Mouse (Mus musculus): ENCODE measurements around the gene 1700030K09Rik. TPM values are rescaled to one million over a fixed set of nuclear protein-coding genes. Genes with fewer than 3 reads are reported as not detected.
A peak's percentile ranks its signal among the peaks of the same experiment; 100 is the strongest.

1700030K09Rik gene
- polyA plus RNA-seq (2015; fragmentation: Nextera tagmentation; extraction: Ambion mirVana), result 9.8 and 10.3 TPM in 2 replicates

GRCm38 (mm10) chr8:72443338-72443993 lies at the start of gene 1700030K09Rik, which contains the start of gene Calr3:
1700030K09Rik (plus strand) TSS chr8:72443880.
Calr3 (minus strand) TSS chr8:72443870.
- peak; percentile 99 for ATAC-seq (replicated peaks; ENCODE audit: extremely low read depth, insufficient read depth, low FRiP score)
- WGBS, result 5% methylated on average over 34 of the region's 34 CpGs
- H3K27ac ChIP-seq (ENCODE audit: low read length), result 0 out of 2 replicates have a peak within 1 kb of the TSS, but pooled peaks have one; percentile 66

GRCm38 (mm10) chr8:72401381-72401780 lies 42.3 kb upstream of the 1700030K09Rik start:
- no peaks in the 10 kb centered on the region for H3K27me3 ChIP-seq (ENCODE audit: control insufficient read depth, insufficient read depth, low read length)
- peaks cover 1% of the 10 kb centered on the region; the same call in 1 of the 2 replicates for H3K36me3 ChIP-seq (ENCODE audit: control insufficient read depth, insufficient read depth)
- 72% methylated on average over 1 of the region's 1 CpGs for WGBS
- no peak overlapping the region for H3K4me2 ChIP-seq (ENCODE audit: low read depth, low read length)
- ATAC-seq (replicated peaks; ENCODE audit: extremely low read depth, insufficient read depth, low FRiP score), result no peak
- H3K9me3 ChIP-seq (replicated peaks; ENCODE audit: control insufficient read depth, low read length), result no peaks in the 10 kb centered on the region
- H3K9ac ChIP-seq (ENCODE audit: low read length), result no peak overlapping the region
- H3K4me3 ChIP-seq (ENCODE audit: low read length), result no peak overlapping the region
- H3K4me1 ChIP-seq (ENCODE audit: control insufficient read depth, insufficient read depth, low read length), result peaks cover 10% of the 10 kb centered on the region
- no peak overlapping the region for H3K27ac ChIP-seq (ENCODE audit: low read length)

More at GRCm38 (mm10) chr8:72443338-72443993, at the start of gene 1700030K09Rik, which contains the start of gene Calr3:
- peak within 1 kb of the TSS; percentile 60 for H3K4me3 ChIP-seq (ENCODE audit: low read length)
- H3K36me3 ChIP-seq (ENCODE audit: control insufficient read depth, insufficient read depth), result no peaks in the 10 kb centered on the region
- H3K27me3 ChIP-seq (ENCODE audit: control insufficient read depth, insufficient read depth, low read length), result no peaks in the 10 kb centered on the region
- peak within 1 kb of the TSS; percentile 85 for H3K9ac ChIP-seq (ENCODE audit: low read length)
- peak within 1 kb of the TSS; percentile 74 for H3K4me2 ChIP-seq (ENCODE audit: low read depth, low read length)
- no peaks in the 10 kb centered on the region for H3K4me1 ChIP-seq (ENCODE audit: control insufficient read depth, insufficient read depth, low read length)
- H3K9me3 ChIP-seq (replicated peaks; ENCODE audit: control insufficient read depth, low read length), result no peaks in the 10 kb centered on the region

DNA sequence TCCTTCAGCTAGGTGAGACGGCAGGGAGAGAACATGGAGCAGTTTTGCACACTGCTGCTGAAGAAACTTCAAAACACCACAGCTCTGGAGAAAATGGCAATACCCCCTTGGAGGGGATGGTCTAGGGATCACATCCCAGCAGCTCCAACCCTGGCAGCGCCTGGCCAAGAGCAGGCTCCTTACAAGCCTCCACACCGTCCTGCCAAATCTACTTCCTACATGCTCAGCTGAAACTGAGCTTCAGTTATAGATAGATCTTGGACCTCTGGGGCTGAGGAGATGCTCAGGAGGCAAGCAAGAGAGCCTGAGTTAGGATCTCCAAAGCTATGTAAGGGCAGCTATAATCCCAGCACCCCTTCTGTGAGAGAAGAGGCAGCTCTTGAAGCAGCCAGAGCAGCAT lies 40.7 kb upstream of the 1700030K09Rik start:
- no peaks in the 10 kb centered on the region; the same call in 1 of the 2 replicates for H3K36me3 ChIP-seq (ENCODE audit: control insufficient read depth, insufficient read depth)
- no peak overlapping the region for H3K4me3 ChIP-seq (ENCODE audit: low read length)
- H3K27me3 ChIP-seq (ENCODE audit: control insufficient read depth, insufficient read depth, low read length), result no peaks in the 10 kb centered on the region
- H3K27ac ChIP-seq (ENCODE audit: low read length), result no peak overlapping the region
- 89% methylated on average over 3 of the region's 3 CpGs for WGBS
- no peaks in the 10 kb centered on the region for H3K9me3 ChIP-seq (replicated peaks; ENCODE audit: control insufficient read depth, low read length)
- H3K4me2 ChIP-seq (ENCODE audit: low read depth, low read length), result no peak overlapping the region
- no peak for ATAC-seq (replicated peaks; ENCODE audit: extremely low read depth, insufficient read depth, low FRiP score)
- no peak overlapping the region for H3K9ac ChIP-seq (ENCODE audit: low read length)
- H3K4me1 ChIP-seq (ENCODE audit: control insufficient read depth, insufficient read depth, low read length), result peaks cover 12% of the 10 kb centered on the region

DNA sequence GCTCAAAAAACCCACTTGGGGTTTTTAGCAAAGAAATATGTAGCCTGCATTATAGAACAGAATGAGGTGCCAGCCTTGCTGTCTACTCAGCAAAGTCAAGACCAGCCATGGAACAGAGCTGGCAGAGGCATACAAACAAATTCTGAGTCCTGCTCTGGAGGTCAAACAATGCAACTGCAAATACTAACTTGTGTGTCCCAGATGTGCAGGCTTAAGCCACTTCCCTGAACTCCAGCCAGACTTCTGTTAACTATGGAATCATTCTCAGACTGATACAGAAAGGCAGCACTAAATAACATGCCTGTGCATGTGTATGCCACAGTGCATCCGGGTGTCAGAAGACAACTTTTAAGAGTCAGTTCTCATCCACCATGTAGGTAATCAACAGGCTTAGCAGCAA lies 35.8 kb upstream of the 1700030K09Rik start:
- no peak for ATAC-seq (replicated peaks; ENCODE audit: extremely low read depth, insufficient read depth, low FRiP score)
- peaks cover 27% of the 10 kb centered on the region for H3K4me1 ChIP-seq (ENCODE audit: control insufficient read depth, insufficient read depth, low read length)
- 0 out of 2 replicates have a peak, but pooled peaks cover 6% of the 10 kb centered on the region for H3K36me3 ChIP-seq (ENCODE audit: control insufficient read depth, insufficient read depth)
- H3K4me3 ChIP-seq (ENCODE audit: low read length), result no peak overlapping the region
- no peak overlapping the region for H3K27ac ChIP-seq (ENCODE audit: low read length)
- H3K4me2 ChIP-seq (ENCODE audit: low read depth, low read length), result no peak overlapping the region
- H3K9me3 ChIP-seq (replicated peaks; ENCODE audit: control insufficient read depth, low read length), result no peaks in the 10 kb centered on the region
- 88% methylated on average over 1 of the region's 1 CpGs for WGBS
- H3K9ac ChIP-seq (ENCODE audit: low read length), result no peak overlapping the region
- H3K27me3 ChIP-seq (ENCODE audit: control insufficient read depth, insufficient read depth, low read length), result no peaks in the 10 kb centered on the region

DNA sequence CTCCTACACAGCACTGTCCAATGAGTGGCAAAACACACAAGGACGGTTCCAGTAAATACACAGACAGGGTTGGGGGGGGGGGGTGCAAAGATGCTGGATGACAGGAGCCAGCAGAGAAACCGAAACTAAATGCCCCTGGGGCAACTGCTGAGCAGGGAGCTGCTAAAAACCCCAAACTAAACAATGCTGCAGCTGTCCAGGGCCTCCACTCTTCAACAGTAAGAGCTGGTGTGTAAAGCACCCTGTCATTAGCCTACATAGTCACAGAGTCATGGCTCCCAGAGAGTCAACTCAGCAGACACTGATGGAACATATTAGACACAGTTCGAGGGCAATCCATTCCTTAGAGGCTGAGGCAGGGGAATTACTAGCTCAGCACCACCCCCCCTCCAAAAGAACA lies 34.2 kb upstream of the 1700030K09Rik start:
- no peak overlapping the region for H3K27ac ChIP-seq (ENCODE audit: low read length)
- no peak for ATAC-seq (replicated peaks; ENCODE audit: extremely low read depth, insufficient read depth, low FRiP score)
- H3K9me3 ChIP-seq (replicated peaks; ENCODE audit: control insufficient read depth, low read length), result no peaks in the 10 kb centered on the region
- H3K4me3 ChIP-seq (ENCODE audit: low read length), result no peak overlapping the region
- no peak overlapping the region for H3K4me2 ChIP-seq (ENCODE audit: low read depth, low read length)
- no peaks in the 10 kb centered on the region for H3K27me3 ChIP-seq (ENCODE audit: control insufficient read depth, insufficient read depth, low read length)
- H3K4me1 ChIP-seq (ENCODE audit: control insufficient read depth, insufficient read depth, low read length), result peaks cover 33% of the 10 kb centered on the region
- no peak overlapping the region for H3K9ac ChIP-seq (ENCODE audit: low read length)
- WGBS, result 71% methylated on average over 3 of the region's 3 CpGs
- 0 out of 2 replicates have a peak, but pooled peaks cover 6% of the 10 kb centered on the region for H3K36me3 ChIP-seq (ENCODE audit: control insufficient read depth, insufficient read depth)

DNA sequence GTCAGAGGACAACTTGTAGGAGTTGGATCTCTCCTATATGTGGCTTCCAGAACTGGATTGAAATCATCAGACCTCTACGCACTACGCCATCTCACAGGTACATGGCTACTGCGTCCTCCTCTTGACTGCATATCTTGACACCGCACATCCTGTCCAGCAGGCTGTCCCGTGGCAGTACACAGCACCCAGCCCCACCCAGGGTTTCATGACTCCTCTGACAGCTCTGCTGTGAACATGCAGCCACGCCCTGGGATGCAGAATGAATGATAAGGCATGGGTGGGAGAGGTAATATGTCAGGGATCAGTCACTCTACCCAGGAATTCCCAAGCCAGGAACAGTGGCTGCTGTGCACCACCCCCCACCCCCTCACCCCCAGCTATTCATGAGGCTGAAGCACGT lies 29.8 kb upstream of the 1700030K09Rik start:
- Histone ChIP-seq H3K27ac (ENCODE audit: low read length) (no peak overlapping the region), H3K4me3 (ENCODE audit: low read length) (no peak overlapping the region), H3K36me3 (ENCODE audit: control insufficient read depth, insufficient read depth) (0 out of 2 replicates have a peak, but pooled peaks cover 6% of the 10 kb centered on the region), H3K9me3 (replicated peaks; ENCODE audit: control insufficient read depth, low read length) (no peaks in the 10 kb centered on the region), H3K4me1 (ENCODE audit: control insufficient read depth, insufficient read depth, low read length) (peaks cover 65% of the 10 kb centered on the region), H3K9ac (ENCODE audit: low read length) (no peak overlapping the region), H3K4me2 (ENCODE audit: low read depth, low read length) (no peak overlapping the region), H3K27me3 (ENCODE audit: control insufficient read depth, insufficient read depth, low read length) (no peaks in the 10 kb centered on the region)
- no peak for ATAC-seq (replicated peaks; ENCODE audit: extremely low read depth, insufficient read depth, low FRiP score)
- WGBS, result 56% methylated on average over 7 of the region's 7 CpGs

GRCm38 (mm10) chr8:72415252-72415651 lies 28.4 kb upstream of the 1700030K09Rik start:
- H3K27ac ChIP-seq (ENCODE audit: low read length), result no peak overlapping the region
- H3K27me3 ChIP-seq (ENCODE audit: control insufficient read depth, insufficient read depth, low read length), result no peaks in the 10 kb centered on the region
- peak overlapping the region; percentile 13; the same call in 1 of the 2 replicates for H3K9ac ChIP-seq (ENCODE audit: low read length)
- 38% methylated on average over 2 of the region's 2 CpGs for WGBS
- no peak for ATAC-seq (replicated peaks; ENCODE audit: extremely low read depth, insufficient read depth, low FRiP score)
- H3K9me3 ChIP-seq (replicated peaks; ENCODE audit: control insufficient read depth, low read length), result no peaks in the 10 kb centered on the region
- no peak overlapping the region for H3K4me3 ChIP-seq (ENCODE audit: low read length)
- H3K36me3 ChIP-seq (ENCODE audit: control insufficient read depth, insufficient read depth), result 0 out of 2 replicates have a peak, but pooled peaks cover 6% of the 10 kb centered on the region
- peaks cover 72% of the 10 kb centered on the region for H3K4me1 ChIP-seq (ENCODE audit: control insufficient read depth, insufficient read depth, low read length)
- H3K4me2 ChIP-seq (ENCODE audit: low read depth, low read length), result no peak overlapping the region

DNA sequence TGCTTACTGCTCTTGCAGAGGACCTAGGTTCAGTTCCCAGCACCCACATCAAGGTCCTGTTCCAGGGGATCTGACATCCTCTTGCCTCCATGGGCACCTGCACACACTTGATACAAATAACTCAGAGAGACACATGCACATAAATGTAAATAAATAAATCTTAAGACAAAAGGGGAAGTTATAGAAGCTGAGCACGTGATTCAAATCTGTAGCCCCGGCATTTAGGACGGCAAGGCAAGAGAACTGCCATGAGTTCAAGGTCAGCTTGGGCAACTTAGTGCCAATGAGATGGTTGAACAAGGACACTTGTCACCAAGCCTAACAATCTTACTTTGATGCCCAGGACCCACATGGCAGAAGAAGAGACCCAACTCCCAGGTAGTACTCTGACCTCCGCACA lies 25.6 kb upstream of the 1700030K09Rik start:
- WGBS, result 90% methylated on average over 4 of the region's 4 CpGs
- no peak overlapping the region for H3K4me2 ChIP-seq (ENCODE audit: low read depth, low read length)
- no peak overlapping the region for H3K9ac ChIP-seq (ENCODE audit: low read length)

GRCm38 (mm10) chr8:72420571-72421361 lies 22.9 kb upstream of the 1700030K09Rik start:
- no peaks in the 10 kb centered on the region for H3K27me3 ChIP-seq (ENCODE audit: control insufficient read depth, insufficient read depth, low read length)
- ATAC-seq (replicated peaks; ENCODE audit: extremely low read depth, insufficient read depth, low FRiP score), result peak; percentile 33
- H3K27ac ChIP-seq (ENCODE audit: low read length), result peak overlapping the region; percentile 91
- H3K4me1 ChIP-seq (ENCODE audit: control insufficient read depth, insufficient read depth, low read length), result peaks cover 49% of the 10 kb centered on the region
- 1% methylated on average over 71 of the region's 73 CpGs for WGBS
- peak overlapping the region; percentile 92 for H3K9ac ChIP-seq (ENCODE audit: low read length)
- H3K36me3 ChIP-seq (ENCODE audit: control insufficient read depth, insufficient read depth), result no peaks in the 10 kb centered on the region
- no peaks in the 10 kb centered on the region for H3K9me3 ChIP-seq (replicated peaks; ENCODE audit: control insufficient read depth, low read length)
- H3K4me3 ChIP-seq (ENCODE audit: low read length), result peak overlapping the region; percentile 92
- peak overlapping the region; percentile 74 for H3K4me2 ChIP-seq (ENCODE audit: low read depth, low read length)

More for the DNA sequence above, 25.6 kb upstream of the 1700030K09Rik start:
- ATAC-seq (replicated peaks; ENCODE audit: extremely low read depth, insufficient read depth, low FRiP score), result no peak
- H3K4me1 ChIP-seq (ENCODE audit: control insufficient read depth, insufficient read depth, low read length), result peaks cover 67% of the 10 kb centered on the region
- H3K4me3 ChIP-seq (ENCODE audit: low read length), result no peak overlapping the region
- no peaks in the 10 kb centered on the region for H3K9me3 ChIP-seq (replicated peaks; ENCODE audit: control insufficient read depth, low read length)
- H3K27me3 ChIP-seq (ENCODE audit: control insufficient read depth, insufficient read depth, low read length), result no peaks in the 10 kb centered on the region
- H3K36me3 ChIP-seq (ENCODE audit: control insufficient read depth, insufficient read depth), result no peaks in the 10 kb centered on the region
- no peak overlapping the region for H3K27ac ChIP-seq (ENCODE audit: low read length)

Measured in heart, embryonic 16.5 days (tissue).